ENCODE assay signal across 7 mouse cellular contexts in genomic region chr10:42941697-42942221, GRCm38 (mm10).
DNase-seq lines count a peak whose midpoint lies in the region; ATAC-seq and TF ChIP-seq lines count a peak whose summit lies in the region.

No protein-coding gene starts in this region.

- DNase-seq in adrenal gland, postnatal 10 days = peak; percentile 69
- DNase-seq in hindbrain, embryonic 10.5 days (ENCODE audit: low spot score) = peak; percentile 52
- DNase-seq in layer of hippocampus, adult 8-10 months (ENCODE audit: low spot score in 2 of 2) = peak; percentile 32 to 59
- peak; percentile 57 for DNase-seq in lung, postnatal 14 days
- DNase-seq in right cerebral cortex, adult 18-20 months = peak; percentile 61

- H3K9me3 ChIP-seq in ES-Bruce4 (replicated peaks; ENCODE audit: control insufficient read depth, insufficient read depth, low read length, poor library complexity, severe bottlenecking) = no peaks in the 10 kb centered on the region
- no peaks in the 10 kb centered on the region for H3K9me3 ChIP-seq in forebrain, embryonic 16.5 days (ENCODE audit: control insufficient read depth, low read length)
- H3K9me3 ChIP-seq in hindbrain, embryonic 10.5 days = no peaks in the 10 kb centered on the region

- ATAC-seq in forebrain, embryonic 16.5 days = peak; percentile 89

- no peak for TF ChIP-seq POLR2A in ES-Bruce4 (IDR thresholded peaks at IDR 0.05; ENCODE audit: insufficient read depth, low read length)

- peak overlapping the region; percentile 46 for H3K4me2 ChIP-seq in forebrain, embryonic 16.5 days (ENCODE audit: low read length)

- no peaks in the 10 kb centered on the region for H3K36me3 ChIP-seq in ES-Bruce4 (ENCODE audit: control insufficient read depth, insufficient read depth, low read length, poor library complexity, severe bottlenecking)
- H3K36me3 ChIP-seq in forebrain, embryonic 16.5 days (ENCODE audit: control insufficient read depth, insufficient read depth) = no peaks in the 10 kb centered on the region
- H3K36me3 ChIP-seq in hindbrain, embryonic 10.5 days = no peaks in the 10 kb centered on the region

- no peak overlapping the region for H3K4me3 ChIP-seq in ES-Bruce4 (ENCODE audit: low read depth, low read length)
- H3K4me3 ChIP-seq in forebrain, embryonic 16.5 days (replicated peaks; ENCODE audit: low read length) = peak overlapping the region; percentile 20
- no peak overlapping the region for H3K4me3 ChIP-seq in hindbrain, embryonic 10.5 days

- no peak for TF ChIP-seq EP300 in ES-Bruce4 (IDR thresholded peaks at IDR 0.05; ENCODE audit: insufficient read depth, low read depth, low read length)

- no peaks in the 10 kb centered on the region for H3K27me3 ChIP-seq in ES-Bruce4 (ENCODE audit: control insufficient read depth, insufficient read depth, low read length, poor library complexity, severe bottlenecking)
- no peaks in the 10 kb centered on the region for H3K27me3 ChIP-seq in forebrain, embryonic 16.5 days (replicated peaks; ENCODE audit: control insufficient read depth, insufficient read depth, low read length)
- peaks cover 7% of the 10 kb centered on the region; the same call in 1 of the 2 replicates for H3K27me3 ChIP-seq in hindbrain, embryonic 10.5 days (ENCODE audit: insufficient read depth, poor library complexity, severe bottlenecking)

- H3K4me1 ChIP-seq in ES-Bruce4 (ENCODE audit: control insufficient read depth, insufficient read depth, low read length) = no peaks in the 10 kb centered on the region
- peaks cover 9% of the 10 kb centered on the region for H3K4me1 ChIP-seq in forebrain, embryonic 16.5 days (replicated peaks; ENCODE audit: control insufficient read depth, insufficient read depth, low read length)
- H3K4me1 ChIP-seq in hindbrain, embryonic 10.5 days (replicated peaks) = peaks cover 22% of the 10 kb centered on the region

- H3K27ac ChIP-seq in ES-Bruce4 (ENCODE audit: insufficient read depth, low read length) = no peak overlapping the region
- peak overlapping the region; percentile 82 for H3K27ac ChIP-seq in forebrain, embryonic 16.5 days (ENCODE audit: low read length)
- peak overlapping the region; percentile 84 for H3K27ac ChIP-seq in hindbrain, embryonic 10.5 days

- WGBS in forebrain, embryonic 16.5 days = 30% methylated on average over 14 of the region's 14 CpGs
- WGBS in hindbrain, embryonic 10.5 days = 67% methylated on average over 14 of the region's 14 CpGs

- 0 out of 2 replicates have a peak overlapping the region, but pooled peaks have one; percentile 15 for H3K9ac ChIP-seq in ES-Bruce4 (ENCODE audit: low read depth, poor library complexity, severe bottlenecking)
- H3K9ac ChIP-seq in forebrain, embryonic 16.5 days (replicated peaks; ENCODE audit: low read depth, low read length) = peak overlapping the region; percentile 33

- TF ChIP-seq CTCF in ES-Bruce4 (IDR thresholded peaks at IDR 0.05; ENCODE audit: low read depth, low read length) = peak; percentile 57
